Mouse (Mus musculus) neural tube, embryonic 12.5 days (tissue): ENCODE results near the gene Srsf3. TPM values are rescaled to one million over a fixed set of nuclear protein-coding genes. Genes with fewer than 3 reads are reported as not detected.
A peak's percentile ranks its signal among the peaks of the same experiment; 100 is the strongest.
"Not testable (repeated sequence)": the region's sequence is repeated elsewhere in the genome, so short reads cannot be mapped to it uniquely, and the experiment has no call there.

ENCODE experiments used
- ATAC-seq: fragments of 200-750 bp; cut with Nextera tagmentation; 2 replicates; pipeline ENCODE4 v1.8.0; 2017; ENCODE audit warnings: low read depth, mild to moderate bottlenecking, moderate TSS enrichment, moderate library complexity; ENCODE audit not compliant: low FRiP score
- H3K27ac ChIP-seq: fragments of 300-500 bp; sonication (generic); 2 replicates; pipeline ENCODE4 v1.5.1; 2016
- H3K27me3 ChIP-seq: fragments of 300-500 bp; sonication (generic); replicated peaks from 2 replicates; pipeline ENCODE4 v1.6.1; 2016; ENCODE audit warnings: mild to moderate bottlenecking
- H3K36me3 ChIP-seq: fragments of 300-500 bp; sonication (generic); 2 replicates; pipeline ENCODE4 v1.6.1; 2016; ENCODE audit warnings: mild to moderate bottlenecking
- H3K4me1 ChIP-seq: fragments of 300-500 bp; sonication (generic); 2 replicates; pipeline ENCODE4 v1.6.1; 2016
- H3K4me2 ChIP-seq: fragments of 300-500 bp; sonication (generic); replicated peaks from 2 replicates; pipeline ENCODE4 v1.6.1; 2016; ENCODE audit warnings: mild to moderate bottlenecking
- H3K4me3 ChIP-seq: fragments of 300-500 bp; sonication (generic); 2 replicates; pipeline ENCODE4 v1.5.1; 2016
- H3K9ac ChIP-seq: fragments of 300-500 bp; sonication (generic); 2 replicates; pipeline ENCODE4 v1.6.1; 2016; ENCODE audit warnings: mild to moderate bottlenecking
- H3K9me3 ChIP-seq: fragments of 300-500 bp; sonication (generic); 2 replicates; pipeline ENCODE4 v1.6.1; 2016; ENCODE audit warnings: mild to moderate bottlenecking
- WGBS: fragments of 180-500 bp; shearing (Covaris S2); methylation state at CpG from one replicate; pipeline ENCODE4 v1.1.7; 2016; 5-methylcytosine and 5-hydroxymethylcytosine counted together
- polyA plus RNA-seq: library from polyadenylated mRNA; unstranded; fragments of >200 nt; fragmentation: Nextera tagmentation; extraction: Ambion mirVana; gene quantifications from 2 replicates; pipeline ENCODE4 v1.2.1, GENCODE M21; 2016

Srsf3 gene
- polyA plus RNA-seq, result 642 and 679 TPM in 2 replicates

DNA sequence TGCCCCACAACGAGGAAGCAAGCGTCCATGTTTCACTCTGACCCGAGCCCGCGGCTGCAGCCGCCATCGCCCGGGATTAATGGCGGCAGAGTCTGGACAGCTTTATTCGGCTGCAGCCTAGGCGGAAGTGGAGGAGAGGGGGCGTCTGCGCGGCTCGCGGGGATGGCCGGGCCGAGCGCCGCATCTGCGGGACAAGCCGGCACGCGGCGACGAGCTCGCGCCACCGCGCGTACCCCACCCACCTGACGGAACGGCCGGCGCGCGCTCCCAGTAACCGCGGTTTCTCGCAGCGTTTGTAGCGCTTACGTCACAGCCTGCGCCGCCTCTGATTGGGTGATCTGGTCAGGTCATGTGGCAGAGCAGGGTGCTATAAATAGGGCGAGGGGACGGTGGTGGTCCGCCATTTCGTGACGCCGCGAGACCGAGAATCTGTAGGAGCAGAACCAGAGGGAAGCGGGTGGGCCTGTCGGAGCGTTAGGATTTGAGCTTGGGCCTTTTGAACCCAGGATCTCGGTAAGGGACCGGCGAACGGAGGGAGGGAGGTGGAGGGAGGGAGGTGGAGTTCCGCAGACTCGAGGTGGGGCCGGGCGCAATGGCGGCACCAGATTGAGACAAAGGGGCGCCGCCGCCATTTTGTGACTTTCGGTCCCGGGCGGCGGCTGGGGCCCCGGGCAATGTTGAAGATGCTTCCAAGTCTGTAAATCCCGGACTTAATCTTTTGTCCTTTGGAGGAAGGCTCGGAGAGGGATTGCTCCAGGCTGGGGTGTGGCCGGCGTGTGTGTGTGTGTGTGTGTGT, at the start of gene Srsf3:
Srsf3 (plus strand) TSS at position 355 of the 796 bp plus-strand sequence.
- peak within 1 kb of the TSS; percentile 66 for H3K4me3 ChIP-seq
- no peaks in the 10 kb centered on the region for H3K9me3 ChIP-seq
- peak within 1 kb of the TSS; percentile 74 for H3K4me2 ChIP-seq
- under 1% methylated on average over 77 of the region's 77 CpGs for WGBS
- ATAC-seq, result peak; percentile 99
- H3K27ac ChIP-seq, result peak within 1 kb of the TSS; percentile 93
- H3K4me1 ChIP-seq, result peaks cover 31% of the 10 kb centered on the region
- H3K9ac ChIP-seq, result peak within 1 kb of the TSS; percentile 97
- no peaks in the 10 kb centered on the region for H3K27me3 ChIP-seq
- H3K36me3 ChIP-seq, result peaks cover 16% of the 10 kb centered on the region

DNA sequence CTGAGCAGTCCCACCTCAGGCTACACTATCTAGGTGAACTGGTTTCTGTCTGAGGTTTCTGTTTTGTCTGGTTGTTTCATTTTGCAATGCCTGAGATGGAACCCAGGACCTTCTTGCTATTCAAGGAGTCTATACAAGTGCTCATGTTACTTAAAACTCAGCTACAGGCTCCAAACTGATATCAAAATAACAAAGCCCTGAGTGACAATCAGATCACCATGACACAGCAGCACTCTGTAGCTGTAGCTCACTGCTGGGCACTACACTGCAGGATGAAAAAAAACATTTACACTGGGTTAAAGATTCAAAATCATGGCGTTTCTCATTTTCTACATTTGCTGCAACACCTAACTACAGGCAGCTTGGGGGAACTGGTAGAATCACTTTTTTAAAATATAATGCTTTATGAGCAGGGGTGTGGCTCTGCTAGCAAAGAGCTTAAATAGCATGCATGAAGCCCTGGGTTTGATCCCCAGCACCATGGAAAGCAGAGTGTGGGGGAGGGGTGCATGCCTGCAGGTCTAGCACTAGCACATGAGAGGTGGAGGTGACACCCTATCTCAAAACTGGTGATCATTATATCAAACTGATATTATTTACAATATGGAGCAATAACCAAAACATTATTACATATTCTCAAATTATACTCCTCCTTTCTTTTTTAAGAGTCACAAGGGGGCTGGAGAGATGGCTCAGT, 47.6 kb upstream of the Srsf3 start:
- WGBS, result 87% methylated on average over 1 of the region's 1 CpGs
- no peaks in the 10 kb centered on the region for H3K9me3 ChIP-seq
- H3K27ac ChIP-seq, result no peak overlapping the region
- no peak overlapping the region for H3K9ac ChIP-seq
- no peak overlapping the region for H3K4me2 ChIP-seq
- peaks cover 90% of the 10 kb centered on the region for H3K36me3 ChIP-seq
- H3K4me3 ChIP-seq, result no peak overlapping the region
- H3K27me3 ChIP-seq, result no peaks in the 10 kb centered on the region
- H3K4me1 ChIP-seq, result no peaks in the 10 kb centered on the region
- no peak for ATAC-seq

GRCm38 (mm10) chr17:28986833-28987232, 45.6 kb upstream of the Srsf3 start:
- no peak for ATAC-seq
- Histone ChIP-seq H3K27me3 (no peaks in the 10 kb centered on the region), H3K4me2 (no peak overlapping the region), H3K36me3 (peaks cover 91% of the 10 kb centered on the region), H3K4me3 (no peak overlapping the region), H3K9me3 (no peaks in the 10 kb centered on the region), H3K4me1 (no peaks in the 10 kb centered on the region), H3K27ac (no peak overlapping the region), H3K9ac (no peak overlapping the region)

GRCm38 (mm10) chr17:28987713-28988112, 44.7 kb upstream of the Srsf3 start:
- peaks cover 83% of the 10 kb centered on the region for H3K36me3 ChIP-seq
- WGBS, result 78% methylated on average over 4 of the region's 4 CpGs

GRCm38 (mm10) chr17:28988291-28988690, 44.1 kb upstream of the Srsf3 start:
- no peak overlapping the region for H3K9ac ChIP-seq
- no peak for ATAC-seq
- H3K4me1 ChIP-seq, result no peaks in the 10 kb centered on the region
- no peak overlapping the region for H3K4me3 ChIP-seq
- H3K4me2 ChIP-seq, result no peak overlapping the region
- no peaks in the 10 kb centered on the region for H3K27me3 ChIP-seq
- WGBS, result 93% methylated on average over 4 of the region's 4 CpGs
- no peaks in the 10 kb centered on the region for H3K9me3 ChIP-seq
- H3K36me3 ChIP-seq, result peaks cover 77% of the 10 kb centered on the region
- no peak overlapping the region for H3K27ac ChIP-seq

More at GRCm38 (mm10) chr17:28987713-28988112, 44.7 kb upstream of the Srsf3 start:
- no peak for ATAC-seq
- H3K4me2 ChIP-seq, result no peak overlapping the region
- H3K27ac ChIP-seq, result no peak overlapping the region
- H3K27me3 ChIP-seq, result no peaks in the 10 kb centered on the region
- H3K4me3 ChIP-seq, result no peak overlapping the region
- H3K4me1 ChIP-seq, result no peaks in the 10 kb centered on the region
- H3K9me3 ChIP-seq, result no peaks in the 10 kb centered on the region
- H3K9ac ChIP-seq, result no peak overlapping the region

DNA sequence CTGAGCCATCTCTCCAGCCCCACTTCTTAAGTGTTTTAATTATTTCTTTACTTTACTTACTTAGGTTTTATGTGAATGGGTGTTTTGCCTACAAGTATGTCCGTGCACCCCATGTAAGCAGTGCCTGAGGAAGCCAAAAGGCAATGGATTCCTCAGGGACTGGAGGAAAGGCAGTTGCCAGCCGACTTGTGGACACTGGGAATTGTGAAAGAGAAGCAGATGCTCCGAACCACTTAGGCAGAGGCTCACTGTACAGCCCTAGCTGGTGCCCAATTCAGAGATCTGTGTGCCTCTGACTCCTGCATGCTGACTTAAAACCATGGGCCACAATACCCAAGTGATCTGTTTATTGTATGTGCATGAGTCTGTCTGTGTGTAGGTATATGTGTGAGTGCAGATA, 43.4 kb upstream of the Srsf3 start:
- Histone ChIP-seq H3K36me3 (peaks cover 72% of the 10 kb centered on the region), H3K27me3 (no peaks in the 10 kb centered on the region), H3K9ac (no peak overlapping the region), H3K27ac (no peak overlapping the region), H3K4me1 (no peaks in the 10 kb centered on the region), H3K9me3 (no peaks in the 10 kb centered on the region), H3K4me3 (no peak overlapping the region), H3K4me2 (no peak overlapping the region)
- 89% methylated on average over 3 of the region's 3 CpGs for WGBS
- ATAC-seq, result no peak

GRCm38 (mm10) chr17:28990060-28990459, 42.4 kb upstream of the Srsf3 start:
- Histone ChIP-seq H3K4me1 (no peaks in the 10 kb centered on the region), H3K4me3 (no peak overlapping the region), H3K36me3 (peaks cover 70% of the 10 kb centered on the region), H3K27ac (no peak overlapping the region), H3K9ac (no peak overlapping the region), H3K9me3 (no peaks in the 10 kb centered on the region), H3K27me3 (no peaks in the 10 kb centered on the region), H3K4me2 (no peak overlapping the region)
- ATAC-seq, result no peak
- 86% methylated on average over 4 of the region's 4 CpGs for WGBS

- H3K4me2 ChIP-seq, result no peak overlapping the region
- H3K9ac ChIP-seq, result no peak overlapping the region
- peaks cover 66% of the 10 kb centered on the region for H3K36me3 ChIP-seq
- no peak overlapping the region for H3K4me3 ChIP-seq
- ATAC-seq, result no peak
- no peak overlapping the region for H3K27ac ChIP-seq
- H3K27me3 ChIP-seq, result no peaks in the 10 kb centered on the region
- no peaks in the 10 kb centered on the region for H3K4me1 ChIP-seq
- WGBS, result 93% methylated on average over 9 of the region's 9 CpGs
- no peaks in the 10 kb centered on the region for H3K9me3 ChIP-seq
Observed at GRCm38 (mm10) chr17:28991286-28991685, 41.1 kb upstream of the Srsf3 start.

DNA sequence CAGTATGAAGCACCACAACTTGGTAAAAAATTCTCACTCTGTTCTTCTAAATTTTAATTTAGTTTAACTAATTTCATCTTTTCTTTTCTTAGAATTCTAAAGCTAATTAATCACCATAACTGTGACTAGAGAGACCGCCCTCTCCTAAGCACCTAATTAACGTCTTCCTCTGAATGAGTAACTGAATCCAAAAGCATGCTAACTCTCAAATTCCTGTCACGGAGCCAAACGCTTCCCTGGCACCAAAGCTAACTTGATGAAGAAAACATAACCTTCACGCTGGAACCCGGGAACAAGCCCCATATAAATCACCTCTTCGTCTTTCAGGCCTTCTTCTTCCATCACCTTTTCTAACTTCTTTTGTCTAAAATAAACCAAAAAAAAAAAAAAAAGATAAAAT, 40.3 kb upstream of the Srsf3 start:
- Histone ChIP-seq H3K27ac (no peak overlapping the region), H3K27me3 (no peaks in the 10 kb centered on the region), H3K36me3 (peaks cover 65% of the 10 kb centered on the region), H3K9me3 (no peaks in the 10 kb centered on the region), H3K4me1 (no peaks in the 10 kb centered on the region), H3K9ac (no peak overlapping the region), H3K4me2 (no peak overlapping the region), H3K4me3 (no peak overlapping the region)
- no peak for ATAC-seq
- WGBS, result 52% methylated on average over 7 of the region's 7 CpGs

GRCm38 (mm10) chr17:28993004-28993403, 39.4 kb upstream of the Srsf3 start:
- peaks cover 63% of the 10 kb centered on the region for H3K36me3 ChIP-seq
- not testable (repeated sequence) for H3K27ac ChIP-seq, H3K4me2 ChIP-seq, H3K9me3 ChIP-seq, H3K4me3 ChIP-seq, H3K4me1 ChIP-seq, ATAC-seq, H3K9ac ChIP-seq, H3K27me3 ChIP-seq
- 100% methylated on average over 1 of the region's 1 CpGs for WGBS

GRCm38 (mm10) chr17:28994615-28995014, 37.8 kb upstream of the Srsf3 start:
- Histone ChIP-seq H3K9me3 (no peaks in the 10 kb centered on the region), H3K9ac (no peak overlapping the region), H3K4me2 (no peak overlapping the region), H3K27me3 (no peaks in the 10 kb centered on the region), H3K36me3 (peaks cover 65% of the 10 kb centered on the region), H3K27ac (no peak overlapping the region), H3K4me3 (no peak overlapping the region), H3K4me1 (no peaks in the 10 kb centered on the region)
- whole genome bisulfite sequencing, result 95% methylated on average over 4 of the region's 4 CpGs
- ATAC-seq, result no peak

DNA sequence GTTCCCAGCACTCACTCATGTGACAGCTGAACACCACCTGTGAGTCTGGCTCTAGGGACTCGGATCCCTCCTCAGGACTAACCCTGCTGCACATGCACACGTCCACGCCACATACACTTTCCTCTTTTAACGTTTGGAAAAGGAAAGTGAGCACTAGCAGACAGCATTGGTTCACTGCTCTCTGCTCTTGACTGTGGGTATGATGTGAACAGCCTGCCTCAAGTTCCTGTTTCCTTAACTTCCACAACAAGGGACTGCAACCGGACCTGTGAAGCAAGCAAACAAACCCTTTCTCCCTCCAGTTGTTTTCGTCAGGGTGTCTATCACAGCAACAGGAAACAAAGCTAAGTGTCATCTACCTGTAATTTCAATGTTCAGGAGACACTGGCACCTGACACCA, 32.0 kb upstream of the Srsf3 start:
- Histone ChIP-seq H3K27ac (no peak overlapping the region), H3K4me3 (no peak overlapping the region), H3K27me3 (no peaks in the 10 kb centered on the region), H3K4me1 (peaks cover 5% of the 10 kb centered on the region), H3K36me3 (peaks cover 49% of the 10 kb centered on the region), H3K4me2 (no peak overlapping the region), H3K9me3 (no peaks in the 10 kb centered on the region), H3K9ac (no peak overlapping the region)
- ATAC-seq, result no peak
- WGBS, result 92% methylated on average over 6 of the region's 6 CpGs
